Mouse (Mus musculus) hindbrain, embryonic 11.5 days (tissue): ENCODE data around the gene Igtp. TPM values are rescaled to one million over a fixed set of nuclear protein-coding genes. Genes with fewer than 3 reads are reported as not detected.
"Not testable (repeated sequence)": the region's sequence is repeated elsewhere in the genome, so short reads cannot be mapped to it uniquely, and the experiment has no call there.

ENCODE experiments used
- ATAC-seq: fragments of 200-750 bp; cut with Nextera tagmentation; 2 replicates; pipeline ENCODE4 v1.8.0; 2017; ENCODE audit warnings: mild to moderate bottlenecking, moderate TSS enrichment, moderate library complexity; ENCODE audit not compliant: low FRiP score
- DNase-seq: peaks from one replicate; pipeline ENCODE4 v3.0.0-alpha.2; 2015; ENCODE audit warnings: low spot score
- H3K27ac ChIP-seq: fragments of 300-500 bp; sonication (generic); 2 replicates; pipeline ENCODE4 v1.5.1; 2014; ENCODE audit warnings: mild to moderate bottlenecking, low read depth, low read length
- H3K27me3 ChIP-seq: fragments of 300-500 bp; sonication (generic); 2 replicates; pipeline ENCODE4 v1.6.1; 2014; ENCODE audit warnings: mild to moderate bottlenecking, low read length, moderate library complexity, mixed read lengths; ENCODE audit not compliant: control insufficient read depth, insufficient read depth
- H3K36me3 ChIP-seq: fragments of 300-500 bp; sonication (generic); 2 replicates; pipeline ENCODE4 v1.6.1; 2014; ENCODE audit warnings: mild to moderate bottlenecking, low read length, moderate library complexity, mixed read lengths; ENCODE audit not compliant: control insufficient read depth, insufficient read depth
- H3K4me1 ChIP-seq: fragments of 300-500 bp; sonication (generic); replicated peaks from 2 replicates; pipeline ENCODE4 v1.6.1; 2014; ENCODE audit warnings: low read length, mixed read lengths; ENCODE audit not compliant: control insufficient read depth, insufficient read depth
- H3K4me2 ChIP-seq: fragments of 300-500 bp; sonication (generic); replicated peaks from 2 replicates; pipeline ENCODE4 v1.6.1; 2014; ENCODE audit warnings: mild to moderate bottlenecking, low read depth, low read length
- H3K4me3 ChIP-seq: fragments of 300-500 bp; sonication (generic); 2 replicates; pipeline ENCODE4 v1.5.1; 2014; ENCODE audit warnings: low read depth, low read length
- H3K9ac ChIP-seq: fragments of 300-500 bp; sonication (generic); 2 replicates; pipeline ENCODE4 v1.6.1; 2014; ENCODE audit warnings: low read depth, low read length
- H3K9me3 ChIP-seq: fragments of 300-500 bp; sonication (generic); 2 replicates; pipeline ENCODE4 v1.6.1; 2016; ENCODE audit warnings: low read length; ENCODE audit not compliant: control insufficient read depth
- WGBS: fragments of 180-500 bp; shearing (Covaris S2); extraction: QIAGEN DNeasy Blood & Tissue Kit; methylation state at CpG from one replicate; pipeline ENCODE4 v1.1.7; 2014; 5-methylcytosine and 5-hydroxymethylcytosine counted together
- polyA plus RNA-seq: library from polyadenylated mRNA; unstranded; fragments of >200 nt; fragmentation: Nextera tagmentation; extraction: Ambion mirVana; gene quantifications from 2 replicates; pipeline ENCODE4 v1.2.1, GENCODE M21; 2014

Gene Igtp
- polyA plus RNA-seq = 2.5 and 3.3 TPM in 2 replicates

DNA sequence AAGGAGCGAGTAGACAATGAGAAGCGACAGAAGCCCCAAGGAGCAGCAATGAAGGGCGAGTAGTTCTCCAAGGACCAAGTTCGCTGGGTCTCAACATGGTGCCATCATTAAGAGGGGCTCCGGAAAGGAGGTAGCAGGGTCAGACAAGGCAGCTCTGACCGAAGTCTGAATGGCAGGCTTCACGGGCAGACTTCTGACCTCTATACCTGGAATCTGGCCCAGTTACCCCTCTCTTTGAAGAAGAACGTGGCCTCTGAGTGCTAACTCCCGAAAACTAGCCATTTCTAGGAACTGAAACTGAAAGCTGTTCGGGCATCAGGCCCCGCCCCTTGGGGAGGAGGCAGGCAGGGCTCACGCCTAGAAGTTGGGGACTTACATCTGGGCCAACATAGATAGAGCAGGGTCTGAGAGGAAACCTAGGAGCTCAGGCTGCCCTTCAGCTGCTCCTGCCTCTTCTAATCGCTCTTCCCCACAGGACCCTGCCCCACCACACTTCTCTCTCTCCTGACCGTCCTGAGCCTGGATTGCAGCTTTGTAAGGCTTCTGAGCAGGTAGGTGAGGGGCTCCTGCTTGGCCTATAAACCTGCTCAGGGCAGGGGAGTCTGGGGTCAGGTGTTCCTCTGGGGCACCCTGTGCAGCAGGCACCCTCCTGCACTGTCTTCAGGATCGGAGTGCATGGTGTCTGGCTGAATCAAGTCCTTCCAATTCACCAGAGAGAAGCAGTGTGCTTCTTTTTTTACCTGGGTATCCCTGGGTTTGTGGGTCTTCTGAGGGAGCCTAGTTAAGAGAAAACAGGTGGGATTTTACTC, at the start of gene Igtp, which contains the start of gene Irgm2:
Gene Igtp (plus strand): TSS at position 328 of the 809 bp plus-strand sequence.
Gene Irgm2 (plus strand): TSS at position 390 of the 809 bp plus-strand sequence.
- WGBS = 9% methylated on average over 13 of the region's 15 CpGs
- peak within 1 kb of the TSS; percentile 31 for H3K4me3 ChIP-seq
- not testable (repeated sequence) for H3K27me3 ChIP-seq, H3K36me3 ChIP-seq, H3K27ac ChIP-seq, ATAC-seq, H3K9me3 ChIP-seq, H3K4me1 ChIP-seq
- H3K9ac ChIP-seq = peak within 1 kb of the TSS; percentile 25
- H3K4me2 ChIP-seq = peak within 1 kb of the TSS; percentile 51
- peak; percentile 58 for DNase-seq

DNA sequence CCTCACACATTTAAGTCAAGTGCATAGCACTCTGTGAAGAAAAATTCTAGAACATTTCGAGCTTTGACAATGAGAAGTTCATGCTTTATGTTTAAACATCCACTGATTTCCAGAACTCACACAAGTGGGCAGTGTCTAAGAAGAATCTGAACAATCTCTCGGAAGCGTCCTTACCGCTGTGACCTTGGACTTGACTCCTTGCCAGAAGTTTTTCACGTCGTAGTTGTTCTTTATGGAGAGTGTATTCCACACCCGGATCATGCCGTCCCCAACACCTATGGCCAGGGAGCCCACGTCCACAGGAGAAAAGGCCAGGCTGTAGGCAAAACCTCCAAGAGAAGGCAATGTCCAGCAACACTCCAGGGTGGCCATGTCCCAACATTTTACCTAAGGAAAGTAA, 43.9 kb upstream of the Igtp start:
- Histone ChIP-seq H3K9ac (no peak overlapping the region), H3K4me3 (no peak overlapping the region), H3K27ac (no peak overlapping the region), H3K4me1 (no peaks in the 10 kb centered on the region), H3K9me3 (no peaks in the 10 kb centered on the region), H3K4me2 (no peak overlapping the region), H3K27me3 (no peaks in the 10 kb centered on the region), H3K36me3 (0 out of 2 replicates have a peak, but pooled peaks cover 3% of the 10 kb centered on the region)
- DNase-seq (no peak), ATAC-seq (no peak)
- 95% methylated on average over 9 of the region's 9 CpGs for WGBS

DNA sequence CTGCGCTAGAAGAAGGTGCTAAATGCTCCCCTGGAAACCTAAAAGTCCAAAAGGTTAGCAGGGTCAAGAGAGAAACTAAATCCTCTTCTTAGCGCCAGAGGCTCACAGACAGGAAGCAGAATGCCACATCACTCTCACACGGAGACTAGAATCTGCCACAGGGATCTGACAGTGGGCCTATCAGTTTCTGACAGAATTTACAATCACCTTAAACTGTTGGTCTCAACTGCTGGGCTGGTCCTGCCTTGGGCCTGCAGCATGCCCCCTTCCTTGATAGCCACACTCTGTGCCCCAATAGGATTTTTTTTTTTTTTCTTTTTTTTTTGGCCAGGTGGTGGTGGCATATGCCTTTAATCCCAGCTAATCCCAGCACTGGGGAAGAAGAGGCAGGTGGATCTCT, 42.5 kb upstream of the Igtp start:
- Histone ChIP-seq H3K27ac (no peak overlapping the region), H3K4me1 (no peaks in the 10 kb centered on the region), H3K9ac (no peak overlapping the region), H3K4me2 (no peak overlapping the region), H3K4me3 (no peak overlapping the region), H3K27me3 (no peaks in the 10 kb centered on the region), H3K9me3 (no peaks in the 10 kb centered on the region), H3K36me3 (0 out of 2 replicates have a peak, but pooled peaks cover 3% of the 10 kb centered on the region)
- 82% methylated on average over 3 of the region's 3 CpGs for WGBS
- no peak for DNase-seq
- ATAC-seq = no peak

DNA sequence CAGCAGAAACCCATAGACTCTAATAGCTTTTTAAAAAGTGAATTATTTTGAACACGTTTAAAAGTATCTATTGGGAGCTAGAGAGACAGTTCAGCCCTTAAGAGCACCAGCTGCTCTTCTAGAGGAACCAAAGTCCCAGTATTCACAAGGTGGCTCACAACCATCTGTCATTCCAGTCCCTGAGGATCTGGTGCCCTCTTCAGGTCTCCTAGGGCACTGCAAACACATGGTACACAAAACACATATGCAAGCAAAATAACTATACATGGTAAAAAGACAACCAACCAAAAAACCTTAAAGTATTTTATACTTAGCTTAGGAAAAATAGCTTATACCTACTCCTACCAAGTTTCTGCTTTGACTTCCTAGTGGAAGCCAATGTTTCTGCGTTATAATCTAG, 34.3 kb upstream of the Igtp start:
- no peak overlapping the region for H3K4me3 ChIP-seq
- peak; percentile 9 for DNase-seq
- H3K27ac ChIP-seq = no peak overlapping the region
- no peak overlapping the region for H3K4me2 ChIP-seq
- no peak overlapping the region for H3K9ac ChIP-seq
- H3K9me3 ChIP-seq = no peaks in the 10 kb centered on the region
- no peaks in the 10 kb centered on the region for H3K27me3 ChIP-seq
- H3K36me3 ChIP-seq = peaks cover 3% of the 10 kb centered on the region; the same call in 1 of the 2 replicates
- no peak for ATAC-seq
- WGBS = 96% methylated on average over 2 of the region's 2 CpGs
- no peaks in the 10 kb centered on the region for H3K4me1 ChIP-seq

DNA sequence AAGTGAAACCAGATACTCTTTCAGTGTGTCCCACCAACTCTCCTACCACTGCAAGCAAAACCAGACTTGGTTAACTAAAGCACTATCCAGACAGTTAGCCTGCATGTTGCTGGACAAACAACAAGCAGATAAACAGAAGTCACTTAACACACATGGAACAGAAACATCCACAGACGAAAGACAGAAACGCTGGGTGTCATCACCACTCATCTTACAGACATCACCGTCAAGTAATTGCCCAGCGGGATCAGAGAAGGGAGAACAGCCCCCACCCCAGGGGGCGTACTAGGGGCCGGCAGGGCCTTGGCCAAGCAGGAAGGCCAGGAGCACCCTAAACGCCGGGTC, 31.6 kb upstream of the Igtp start:
- Histone ChIP-seq H3K27me3 (no peaks in the 10 kb centered on the region), H3K36me3 (peaks cover 3% of the 10 kb centered on the region; the same call in 1 of the 2 replicates), H3K4me1 (no peaks in the 10 kb centered on the region; the same call in 1 of the 2 replicates), H3K4me2 (peak overlapping the region; percentile 76), H3K4me3 (peak overlapping the region; percentile 72), H3K27ac (no peak overlapping the region), H3K9ac (peak overlapping the region; percentile 71), H3K9me3 (no peaks in the 10 kb centered on the region)
- DNase-seq (no peak), ATAC-seq (no peak)
- under 1% methylated on average over 8 of the region's 8 CpGs for WGBS

DNA sequence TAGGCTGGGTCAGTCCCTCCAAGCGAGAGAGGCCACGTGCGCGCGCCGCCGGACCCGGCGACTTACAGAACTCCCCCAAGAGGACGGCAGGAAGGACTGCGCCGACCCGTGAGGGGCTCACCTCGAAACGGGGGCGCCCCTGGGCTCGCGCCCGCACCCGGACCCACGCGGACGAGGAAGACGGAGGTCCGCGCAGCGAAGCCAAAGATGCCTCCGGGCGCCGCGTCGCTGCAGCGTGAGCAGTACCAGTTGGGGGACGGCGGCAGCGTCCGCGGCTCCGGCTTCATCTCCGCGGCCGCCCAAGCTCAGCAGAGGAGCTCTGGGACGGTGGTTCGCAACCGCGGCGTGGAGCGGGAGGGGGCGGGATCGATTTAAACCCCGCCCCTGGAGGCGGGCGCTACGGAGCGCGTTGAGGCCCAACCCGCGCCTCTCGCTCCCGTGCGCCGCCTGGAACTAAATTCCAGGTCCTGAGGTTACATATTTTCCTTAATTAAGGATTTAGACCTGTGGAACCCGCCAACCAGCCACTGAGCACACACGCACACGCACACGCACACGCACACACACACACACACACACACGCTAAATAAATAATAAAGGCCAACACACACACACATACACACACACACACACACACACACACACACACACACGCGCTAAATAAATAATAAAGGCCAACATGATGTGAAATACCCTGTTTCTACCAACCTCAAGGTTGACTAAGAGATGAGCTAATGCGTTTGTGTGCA, 31.0 kb upstream of the Igtp start, which contains the start of gene Gemin5:
Gene Gemin5 (minus strand): TSS at position 373 of the 749 bp plus-strand sequence.
- peak within 1 kb of the TSS; percentile 71 for H3K9ac ChIP-seq
- ATAC-seq (peak; percentile 82), DNase-seq (peak; percentile 93)
- peaks cover 3% of the 10 kb centered on the region; the same call in 1 of the 2 replicates for H3K36me3 ChIP-seq
- no peaks in the 10 kb centered on the region; the same call in 1 of the 2 replicates for H3K4me1 ChIP-seq
- H3K27ac ChIP-seq = no peak within 1 kb of the TSS
- no peaks in the 10 kb centered on the region for H3K27me3 ChIP-seq
- WGBS = 1% methylated on average over 67 of the region's 71 CpGs
- peak within 1 kb of the TSS; percentile 72 for H3K4me3 ChIP-seq
- H3K9me3 ChIP-seq = no peaks in the 10 kb centered on the region
- H3K4me2 ChIP-seq = peak within 1 kb of the TSS; percentile 76

DNA sequence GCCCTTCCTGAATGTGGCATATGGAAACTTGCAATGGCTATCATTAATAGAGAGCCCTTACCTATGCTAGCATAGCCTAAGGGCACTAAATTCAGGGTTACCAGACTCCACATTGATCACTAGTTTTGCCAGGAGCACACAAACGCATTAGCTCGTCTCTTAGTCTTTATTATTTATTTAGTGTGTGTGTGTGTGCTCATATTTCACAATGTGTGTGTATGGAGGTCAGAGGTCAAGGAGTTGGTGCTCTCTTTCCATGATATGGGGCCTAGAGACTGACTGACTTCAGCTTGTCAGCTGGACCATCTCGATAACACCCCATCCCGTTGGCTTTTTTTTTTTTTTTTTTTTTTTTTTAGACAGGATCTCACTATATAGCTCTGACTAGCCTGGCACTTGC, 29.7 kb upstream of the Igtp start:
- Histone ChIP-seq H3K4me1 (no peaks in the 10 kb centered on the region; the same call in 1 of the 2 replicates), H3K4me2 (no peak overlapping the region), H3K4me3 (no peak overlapping the region), H3K9ac (no peak overlapping the region), H3K9me3 (no peaks in the 10 kb centered on the region), H3K36me3 (peaks cover 3% of the 10 kb centered on the region; the same call in 1 of the 2 replicates), H3K27me3 (no peaks in the 10 kb centered on the region), H3K27ac (no peak overlapping the region)
- WGBS = 85% methylated on average over 4 of the region's 4 CpGs
- ATAC-seq (no peak), DNase-seq (no peak)

DNA sequence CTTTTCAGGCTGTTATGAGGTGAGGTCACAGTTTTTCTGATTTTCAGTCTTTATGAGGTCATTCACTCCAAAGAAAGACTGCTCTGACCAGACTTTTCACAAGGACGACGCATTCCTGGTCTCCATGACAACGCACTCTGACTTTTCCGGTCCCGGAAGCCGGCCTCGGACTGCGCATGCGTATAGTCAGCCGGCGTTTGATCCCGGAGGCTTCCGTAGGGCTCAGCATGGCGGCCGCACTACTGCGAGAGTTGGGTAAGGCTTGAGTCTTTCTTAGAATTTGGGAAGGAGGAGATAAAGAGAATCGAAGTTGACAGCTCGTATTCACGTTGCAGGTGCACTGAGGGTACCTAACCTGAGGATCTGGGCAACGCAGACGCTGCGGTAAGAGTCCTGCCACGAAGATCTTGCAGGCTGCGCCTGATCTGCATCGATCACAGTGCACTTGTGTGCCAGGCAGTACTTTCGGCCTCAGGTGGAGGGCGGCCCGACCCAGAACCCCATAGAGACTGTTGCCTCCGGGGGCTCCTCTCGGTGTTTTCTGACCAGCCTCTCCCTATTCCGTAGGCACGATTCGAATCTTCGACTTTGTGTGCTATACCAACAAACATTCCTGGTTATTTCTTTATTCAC, 27.8 kb upstream of the Igtp start, which contains the start of gene Mrpl22:
Gene Mrpl22 (plus strand): TSS at position 203 of the 633 bp plus-strand sequence.
- WGBS = 1% methylated on average over 34 of the region's 34 CpGs
- Histone ChIP-seq H3K27me3 (no peaks in the 10 kb centered on the region), H3K27ac (no peak within 1 kb of the TSS), H3K4me2 (peak within 1 kb of the TSS; percentile 59), H3K4me3 (peak within 1 kb of the TSS; percentile 71), H3K4me1 (no peaks in the 10 kb centered on the region; the same call in 1 of the 2 replicates), H3K9me3 (no peaks in the 10 kb centered on the region), H3K36me3 (peaks cover 5% of the 10 kb centered on the region), H3K9ac (peak within 1 kb of the TSS; percentile 75)
- DNase-seq (peak; percentile 99), ATAC-seq (peak; percentile 78)
